Mouse (Mus musculus): ENCODE measurements around the gene Htatip2. TPM values are rescaled to one million over a fixed set of nuclear protein-coding genes. Genes with fewer than 3 reads are reported as not detected.

The Htatip2 gene
- polyA plus RNA-seq, 1 experiment = 2.9 TPM

DNA sequence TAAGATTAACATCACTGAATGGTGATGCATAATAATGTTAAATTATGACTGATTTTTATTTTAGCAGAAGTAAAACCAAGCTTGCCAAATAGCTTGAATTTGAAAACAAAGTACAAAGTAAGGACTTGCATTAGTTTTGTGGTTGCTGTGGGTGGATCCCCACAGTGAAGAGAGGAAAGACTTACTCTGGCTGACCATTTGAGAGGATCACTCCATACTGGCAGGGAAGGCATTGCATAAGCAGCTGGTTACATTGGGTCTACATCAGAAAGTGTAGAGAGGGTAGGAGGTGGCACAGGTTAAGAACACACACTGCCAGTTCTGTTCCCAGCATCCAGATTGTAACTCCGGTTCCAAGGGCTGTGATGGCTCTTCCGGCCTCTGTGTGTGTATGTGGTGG, 24.1 kb downstream of the Htatip2 start:
- Histone ChIP-seq H3K36me3 (ENCODE audit: control insufficient read depth, insufficient read depth) (peaks cover 14% of the 10 kb centered on the region), H3K4me3 (no peak overlapping the region), H3K27me3 (ENCODE audit: control insufficient read depth, insufficient read depth, insufficient read length) (no peaks in the 10 kb centered on the region), H3K79me2 (ENCODE audit: control insufficient read depth, insufficient read depth) (peaks cover 6% of the 10 kb centered on the region), H3K4me2 (ENCODE audit: low read depth) (no peak overlapping the region), H3ac (ENCODE audit: control insufficient read depth, insufficient read length) (no peak overlapping the region)
- TF ChIP-seq POLR2AphosphoS2 (IDR thresholded peaks at IDR 0.05; ENCODE audit: insufficient read length, low read depth) = no peak
- no peak for TF ChIP-seq TCF12 (IDR thresholded peaks at IDR 0.05; ENCODE audit: insufficient read depth, poor library complexity, severe bottlenecking)
- TF ChIP-seq POLR2A (IDR thresholded peaks at IDR 0.05; ENCODE audit: insufficient read length, low read depth) = no peak
- no peak for TF ChIP-seq SRF (IDR thresholded peaks at IDR 0.05; ENCODE audit: control insufficient read depth, insufficient read length, low read depth)
- TF ChIP-seq REST (IDR thresholded peaks at IDR 0.05; ENCODE audit: insufficient read depth, insufficient read length) = no peak
- no peak for TF ChIP-seq USF1 (IDR thresholded peaks at IDR 0.05; ENCODE audit: low read depth)
- TF ChIP-seq MYOD1 (IDR thresholded peaks at IDR 0.05; ENCODE audit: control insufficient read depth in 1 of 3, insufficient read length in 2 of 3, low read depth in 2 of 3) = no peak
- no peak for TF ChIP-seq MYOG (IDR thresholded peaks at IDR 0.05; ENCODE audit: control insufficient read depth in 1 of 3, insufficient read depth in 1 of 3, insufficient read length in 2 of 3, low read depth in 2 of 3)
- TF ChIP-seq CEBPB (IDR thresholded peaks at IDR 0.05; ENCODE audit: insufficient read depth, poor library complexity, severe bottlenecking) = no peak
- TF ChIP-seq E2F4 (IDR thresholded peaks at IDR 0.05; ENCODE audit: insufficient read depth) = no peak
- TF ChIP-seq MAX (IDR thresholded peaks at IDR 0.05; ENCODE audit: low read depth) = no peak
- no peak for TF ChIP-seq TCF3 (IDR thresholded peaks at IDR 0.05; ENCODE audit: insufficient read length, low read depth)

DNA sequence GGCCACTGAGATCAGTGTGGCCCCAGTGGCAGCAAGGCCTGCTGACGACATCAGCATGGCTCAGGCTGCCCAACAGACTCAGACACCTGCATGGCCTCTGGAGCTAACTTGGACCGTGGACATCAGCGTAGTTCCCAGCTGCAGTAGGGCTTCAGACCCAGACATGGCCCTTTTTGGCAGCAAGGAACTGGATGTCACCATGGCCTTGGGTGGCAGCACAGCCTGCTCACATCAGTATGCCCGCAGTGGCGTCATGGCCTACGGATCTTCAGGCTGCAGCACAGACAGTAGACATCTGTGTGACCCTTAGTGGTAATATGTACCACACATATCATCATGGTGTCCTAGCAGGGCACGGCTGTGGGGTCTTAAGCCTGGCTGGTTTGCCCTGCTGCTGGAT, 26.2 kb downstream of the Htatip2 start:
- H3K27me3 ChIP-seq (ENCODE audit: control insufficient read depth, insufficient read depth, insufficient read length) = no peaks in the 10 kb centered on the region
- H3K4me2 ChIP-seq (ENCODE audit: low read depth) = no peak overlapping the region
- H3ac ChIP-seq (ENCODE audit: control insufficient read depth, insufficient read length) = no peak overlapping the region
- no peak for TF ChIP-seq TCF3 (IDR thresholded peaks at IDR 0.05; ENCODE audit: insufficient read length, low read depth)
- no peak for TF ChIP-seq MAX (IDR thresholded peaks at IDR 0.05; ENCODE audit: low read depth)
- TF ChIP-seq USF1 (IDR thresholded peaks at IDR 0.05; ENCODE audit: low read depth) = no peak
- TF ChIP-seq MYOD1 (IDR thresholded peaks at IDR 0.05; ENCODE audit: control insufficient read depth in 1 of 3, insufficient read length in 2 of 3, low read depth in 2 of 3) = no peak
- no peak for TF ChIP-seq TCF12 (IDR thresholded peaks at IDR 0.05; ENCODE audit: insufficient read depth, poor library complexity, severe bottlenecking)
- no peak for TF ChIP-seq POLR2A (IDR thresholded peaks at IDR 0.05; ENCODE audit: insufficient read length, low read depth)
- no peak for TF ChIP-seq SRF (IDR thresholded peaks at IDR 0.05; ENCODE audit: control insufficient read depth, insufficient read length, low read depth)
- H3K4me3 ChIP-seq = no peak overlapping the region
- H3K79me2 ChIP-seq (ENCODE audit: control insufficient read depth, insufficient read depth) = no peaks in the 10 kb centered on the region
- peaks cover 18% of the 10 kb centered on the region for H3K36me3 ChIP-seq (ENCODE audit: control insufficient read depth, insufficient read depth)

DNA sequence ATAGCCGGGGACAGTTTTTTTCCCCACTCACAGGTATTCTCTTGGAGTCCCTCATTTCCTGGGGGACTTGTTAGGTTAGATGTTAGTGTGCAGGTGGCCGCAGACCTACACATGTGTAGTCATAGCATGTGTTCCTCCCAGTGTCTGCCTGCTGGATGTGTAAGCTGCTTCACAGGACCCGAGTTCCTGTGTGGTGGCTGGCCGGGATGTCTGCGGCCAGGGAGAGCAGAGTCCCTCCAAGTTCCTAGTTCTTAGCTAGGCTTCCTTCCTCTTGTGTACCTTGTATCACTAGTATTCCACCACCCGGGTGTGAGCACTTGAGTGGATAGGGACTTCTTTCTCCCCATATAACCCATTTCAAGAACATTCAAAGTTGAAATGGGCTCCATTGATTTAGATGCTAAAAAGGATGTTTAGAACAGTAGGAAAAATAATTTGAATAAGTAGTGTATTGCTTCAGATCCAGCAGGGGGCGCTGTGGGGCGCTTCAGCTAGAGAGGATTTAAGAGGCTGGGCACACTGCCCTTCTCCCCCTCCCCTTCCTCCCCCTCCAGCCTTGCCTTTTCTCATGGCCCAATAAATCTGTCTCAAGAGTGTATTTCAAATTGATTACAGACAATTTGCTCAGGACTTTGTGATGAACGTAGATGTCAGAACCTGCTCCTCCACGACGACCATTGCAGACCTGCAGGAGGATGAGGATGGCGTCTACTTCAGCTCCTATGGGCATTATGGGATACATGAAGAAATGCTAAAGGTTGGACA, 27.9 kb downstream of the Htatip2 start:
- no peak overlapping the region for H3K4me3 ChIP-seq
- no peak overlapping the region for H3K4me2 ChIP-seq (ENCODE audit: low read depth)
- peaks cover 15% of the 10 kb centered on the region for H3K36me3 ChIP-seq (ENCODE audit: control insufficient read depth, insufficient read depth)
- no peak overlapping the region for H3ac ChIP-seq (ENCODE audit: control insufficient read depth, insufficient read length)
- no peaks in the 10 kb centered on the region for H3K79me2 ChIP-seq (ENCODE audit: control insufficient read depth, insufficient read depth)
- no peaks in the 10 kb centered on the region for H3K27me3 ChIP-seq (ENCODE audit: control insufficient read depth, insufficient read depth, insufficient read length)
- TF ChIP-seq REST (IDR thresholded peaks at IDR 0.05; ENCODE audit: insufficient read depth, insufficient read length) (no peak), TCF12 (IDR thresholded peaks at IDR 0.05; ENCODE audit: insufficient read depth, poor library complexity, severe bottlenecking) (no peak)

DNA sequence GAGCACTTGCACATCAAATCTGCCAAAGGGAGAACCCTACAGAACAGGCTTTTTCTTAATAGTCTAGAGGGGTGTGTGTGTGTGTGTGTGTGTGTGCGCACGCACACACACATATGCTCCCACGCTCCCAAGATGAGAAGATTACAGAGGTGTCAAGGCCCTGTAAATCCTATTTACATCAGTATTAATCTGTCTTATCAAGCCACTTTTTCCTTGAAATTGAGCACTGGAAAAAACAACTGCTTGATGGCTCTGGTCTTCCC, 28.4 kb downstream of the Htatip2 start:
- Histone ChIP-seq H3K36me3 (ENCODE audit: control insufficient read depth, insufficient read depth) (peaks cover 14% of the 10 kb centered on the region), H3ac (ENCODE audit: control insufficient read depth, insufficient read length) (no peak overlapping the region), H3K4me3 (no peak overlapping the region), H3K27me3 (ENCODE audit: control insufficient read depth, insufficient read depth, insufficient read length) (no peaks in the 10 kb centered on the region), H3K4me2 (ENCODE audit: low read depth) (no peak overlapping the region), H3K79me2 (ENCODE audit: control insufficient read depth, insufficient read depth) (no peaks in the 10 kb centered on the region)
- TF ChIP-seq CEBPB (IDR thresholded peaks at IDR 0.05; ENCODE audit: insufficient read depth, poor library complexity, severe bottlenecking) = no peak

DNA sequence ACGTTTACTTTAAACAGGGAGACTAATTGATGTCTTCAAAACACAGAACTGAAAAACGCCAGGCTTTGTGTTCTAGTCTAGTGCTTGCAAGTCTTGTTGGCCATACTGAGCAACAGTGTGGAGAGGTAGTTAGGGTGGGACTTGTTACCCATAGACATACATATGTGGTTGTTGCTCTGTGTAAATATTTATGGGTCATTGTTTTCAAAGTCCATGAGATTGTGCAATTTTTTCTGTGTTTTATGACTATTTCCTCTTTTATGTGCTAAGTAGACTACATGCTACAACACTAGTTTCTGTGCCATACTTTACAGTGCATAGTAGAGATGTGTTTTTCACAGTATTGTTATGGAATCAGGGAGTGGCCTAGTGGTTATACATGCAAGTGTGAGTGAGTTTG, 35.4 kb downstream of the Htatip2 start:
- H3K36me3 ChIP-seq (ENCODE audit: control insufficient read depth, insufficient read depth) = peaks cover 33% of the 10 kb centered on the region
- no peak for TF ChIP-seq REST (IDR thresholded peaks at IDR 0.05; ENCODE audit: insufficient read depth, insufficient read length)
- TF ChIP-seq USF1 (IDR thresholded peaks at IDR 0.05; ENCODE audit: low read depth) = no peak
- no peak for TF ChIP-seq E2F4 (IDR thresholded peaks at IDR 0.05; ENCODE audit: insufficient read depth)
- TF ChIP-seq MYOD1 (IDR thresholded peaks at IDR 0.05; ENCODE audit: control insufficient read depth in 1 of 3, insufficient read length in 2 of 3, low read depth in 2 of 3) = no peak
- no peak for TF ChIP-seq TCF3 (IDR thresholded peaks at IDR 0.05; ENCODE audit: insufficient read length, low read depth)
- TF ChIP-seq POLR2AphosphoS2 (IDR thresholded peaks at IDR 0.05; ENCODE audit: insufficient read length, low read depth) = no peak
- TF ChIP-seq POLR2A (IDR thresholded peaks at IDR 0.05; ENCODE audit: insufficient read length, low read depth) = no peak
- no peak for TF ChIP-seq TCF12 (IDR thresholded peaks at IDR 0.05; ENCODE audit: insufficient read depth, poor library complexity, severe bottlenecking)
- TF ChIP-seq MYOG (IDR thresholded peaks at IDR 0.05; ENCODE audit: control insufficient read depth in 1 of 3, insufficient read depth in 1 of 3, insufficient read length in 2 of 3, low read depth in 2 of 3) = no peak

More for the DNA sequence above, 35.4 kb downstream of the Htatip2 start:
- Histone ChIP-seq H3K79me2 (ENCODE audit: control insufficient read depth, insufficient read depth) (no peaks in the 10 kb centered on the region), H3K4me2 (ENCODE audit: low read depth) (no peak overlapping the region), H3K4me3 (no peak overlapping the region), H3ac (ENCODE audit: control insufficient read depth, insufficient read length) (no peak overlapping the region), H3K27me3 (ENCODE audit: control insufficient read depth, insufficient read depth, insufficient read length) (no peaks in the 10 kb centered on the region)

Measured in myocyte (in vitro differentiated cells).